Mouse (Mus musculus): ENCODE data around the gene Phf23.
A peak's percentile ranks its signal among the peaks of the same experiment; 100 is the strongest.
"Not testable (repeated sequence)": the region's sequence is repeated elsewhere in the genome, so short reads cannot be mapped to it uniquely, and the experiment has no call there.

Phf23 gene

DNA sequence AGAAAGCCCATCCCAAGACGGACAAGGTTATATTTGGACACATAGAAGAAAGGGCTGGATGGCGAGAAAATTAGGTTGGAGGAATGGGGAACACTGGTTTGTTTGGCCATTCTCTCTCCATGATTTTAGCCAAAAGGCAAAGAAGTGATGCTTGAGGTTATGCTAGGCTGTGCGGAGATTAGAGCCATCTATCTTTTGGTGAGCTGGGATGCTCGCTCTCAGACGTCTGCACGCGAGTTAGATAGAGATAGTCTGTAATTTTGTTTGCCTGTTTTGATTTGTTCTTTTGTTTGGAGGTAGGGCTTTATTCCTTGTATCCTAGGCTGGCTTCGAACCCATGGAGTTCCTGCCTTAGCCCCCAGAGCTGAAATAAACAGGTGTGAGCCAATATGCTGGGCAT is 5.6 kb downstream of the Phf23 start:
- no peak for DNase-seq

DNA sequence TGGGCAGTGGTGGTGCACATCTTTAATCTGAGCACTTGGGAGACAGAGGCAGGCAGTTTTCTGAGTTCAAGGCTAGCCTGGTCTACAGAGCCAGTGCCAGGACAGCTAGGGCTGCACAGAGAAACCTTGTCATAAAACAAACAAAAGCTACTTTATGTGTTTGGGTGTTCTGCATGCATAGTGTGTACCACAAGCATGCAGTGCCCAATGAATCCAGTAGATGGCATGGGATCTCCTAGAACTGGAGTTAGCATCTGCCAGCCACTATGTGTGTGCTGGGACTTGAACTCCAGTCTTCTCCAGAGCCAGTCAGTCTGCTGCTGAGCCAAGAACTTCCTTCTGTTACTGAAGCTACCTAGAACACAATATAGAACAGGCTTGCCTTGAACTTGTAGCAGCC is 6.3 kb downstream of the Phf23 start:
- peak; percentile 67 for DNase-seq

DNA sequence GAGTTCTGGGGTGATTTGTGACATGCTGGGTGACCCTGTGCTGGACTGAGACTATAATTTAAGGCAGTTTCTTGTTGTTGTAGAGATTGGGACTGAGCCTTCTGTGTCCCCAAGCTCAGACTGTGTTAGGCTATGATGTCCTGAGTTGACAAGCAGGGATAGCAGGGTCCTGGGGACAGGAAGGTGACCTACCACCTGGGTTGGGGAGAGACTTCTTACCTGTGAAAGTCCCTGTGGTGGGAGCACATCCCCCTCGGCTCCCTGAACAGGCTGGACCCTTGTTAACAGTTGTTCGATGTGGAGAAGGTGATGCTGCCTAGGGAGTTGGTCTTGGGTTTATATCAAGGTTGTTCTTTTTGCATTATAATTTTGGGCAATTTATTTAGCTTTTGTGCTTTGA is 6.9 kb downstream of the Phf23 start:
- no peak for DNase-seq

DNA sequence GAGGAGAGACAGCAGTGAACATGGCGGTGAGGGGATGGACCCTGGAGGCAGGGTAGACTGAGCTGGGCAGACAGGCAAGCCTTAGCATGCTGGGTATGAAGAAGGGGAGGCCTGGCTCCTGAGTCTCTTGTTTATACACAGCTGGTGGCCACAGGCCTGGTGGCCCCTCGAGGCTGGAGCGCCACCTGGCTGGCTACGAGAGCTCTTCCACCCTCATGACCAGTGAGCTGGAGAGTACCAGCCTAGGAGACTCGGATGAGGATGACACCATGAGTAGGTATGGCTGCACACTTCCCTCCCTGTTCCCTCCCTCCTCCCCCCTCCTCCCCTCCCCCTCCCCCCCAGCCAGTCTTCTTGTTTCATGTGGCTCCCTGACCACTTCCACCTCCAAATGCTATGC is 9.9 kb downstream of the Phf23 start:
- no peak for DNase-seq

DNA sequence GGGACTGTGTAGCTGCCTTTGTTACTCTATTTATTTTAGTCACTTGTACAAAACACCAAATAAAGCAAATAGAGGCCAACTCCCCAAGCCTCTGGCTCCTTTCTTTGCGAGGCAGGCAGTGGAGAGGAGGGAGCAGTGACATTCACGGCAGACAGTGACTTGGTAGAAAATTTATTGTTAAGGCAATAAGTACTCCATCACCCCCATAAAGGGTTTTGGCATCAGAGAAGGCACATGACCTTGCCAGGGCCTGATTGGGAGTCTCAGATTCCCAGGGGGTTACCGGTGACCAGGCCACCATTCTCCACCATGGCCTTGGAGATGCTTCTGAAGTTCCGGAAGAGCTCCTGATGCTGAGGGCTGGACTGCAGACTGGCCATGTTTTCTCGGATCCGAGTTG is 14.5 kb downstream of the Phf23 start:
- no peak for DNase-seq

DNA sequence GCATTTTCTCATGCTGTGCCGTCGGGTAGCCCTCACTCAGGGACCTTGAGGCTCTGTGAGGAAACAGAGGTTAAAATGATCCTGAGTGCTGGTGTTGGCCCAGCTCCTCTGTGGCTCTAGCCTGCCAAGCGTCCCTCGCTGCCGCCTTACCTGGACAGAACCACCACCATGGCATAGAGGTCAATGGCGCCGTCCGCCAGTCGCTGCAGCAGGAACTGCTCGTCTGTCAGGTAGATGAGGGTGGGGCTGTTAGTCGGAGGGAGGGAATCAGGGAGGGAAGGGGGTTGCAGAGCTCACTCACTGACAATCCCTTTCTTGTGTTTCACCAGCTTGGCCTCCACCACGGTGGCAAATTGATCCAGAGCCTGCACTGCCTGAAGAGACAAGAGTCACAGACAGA is 15.0 kb downstream of the Phf23 start:
- peak; percentile 11 for DNase-seq

DNA sequence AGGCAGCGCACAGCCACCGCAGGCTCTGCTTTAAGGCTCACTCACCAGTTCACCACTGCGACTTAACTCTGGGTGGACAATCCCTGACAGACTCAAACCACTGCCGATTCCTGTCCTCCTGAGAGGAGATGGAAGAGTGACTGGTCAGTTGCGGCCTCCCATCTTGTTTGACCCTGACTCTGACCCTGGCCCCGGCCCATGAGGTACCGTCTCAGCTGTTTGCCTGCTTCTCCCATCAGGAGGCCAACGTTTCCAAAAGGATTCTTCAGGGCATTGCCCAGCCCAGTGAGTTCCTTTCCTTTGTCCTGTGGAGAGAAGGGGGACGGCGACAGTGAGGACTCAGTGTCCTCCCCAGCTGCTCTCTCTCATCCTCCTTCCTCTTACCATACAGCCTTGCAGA is 15.4 kb downstream of the Phf23 start:
- no peak for DNase-seq

DNA sequence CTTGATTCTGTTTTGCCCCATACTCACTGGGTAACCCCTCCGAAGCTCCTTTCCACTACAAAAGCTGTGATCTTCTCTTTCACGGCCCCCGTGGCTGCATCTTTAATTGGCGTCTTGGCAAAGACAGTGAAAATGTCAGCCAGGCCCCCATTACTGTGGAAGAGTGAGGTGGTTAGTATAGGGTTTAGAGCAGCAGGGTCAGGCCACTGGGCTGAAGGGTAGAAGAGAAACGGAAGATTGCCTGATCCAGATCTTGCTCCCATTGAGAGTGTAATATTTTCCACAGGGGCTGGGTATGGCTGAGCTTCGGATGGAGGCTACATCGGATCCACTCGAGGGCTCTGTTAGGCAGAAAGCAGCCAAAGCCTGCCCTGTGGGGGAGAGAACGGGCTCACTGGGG is 17.4 kb downstream of the Phf23 start:
- no peak for DNase-seq

DNA sequence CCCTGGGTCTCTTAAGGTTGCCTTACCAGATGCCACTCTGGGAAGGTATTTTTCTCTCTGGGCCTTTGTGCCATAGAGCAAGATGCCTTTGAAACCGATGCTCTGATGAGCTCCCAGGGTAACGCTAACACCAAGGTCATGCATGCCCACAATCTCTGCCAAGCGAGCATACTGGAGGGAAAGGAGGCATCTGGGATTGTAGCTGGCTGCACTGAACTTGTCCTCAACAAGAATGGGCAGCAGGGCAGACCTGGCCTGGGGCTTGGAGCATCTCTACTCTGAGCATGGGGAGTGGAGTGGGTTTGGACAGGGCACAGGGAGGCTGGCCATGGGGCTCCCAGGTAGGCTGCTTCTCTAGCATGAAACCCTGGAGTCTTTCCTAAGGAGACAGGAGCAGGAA is 17.8 kb downstream of the Phf23 start:
- peak; percentile 6 for DNase-seq

DNA sequence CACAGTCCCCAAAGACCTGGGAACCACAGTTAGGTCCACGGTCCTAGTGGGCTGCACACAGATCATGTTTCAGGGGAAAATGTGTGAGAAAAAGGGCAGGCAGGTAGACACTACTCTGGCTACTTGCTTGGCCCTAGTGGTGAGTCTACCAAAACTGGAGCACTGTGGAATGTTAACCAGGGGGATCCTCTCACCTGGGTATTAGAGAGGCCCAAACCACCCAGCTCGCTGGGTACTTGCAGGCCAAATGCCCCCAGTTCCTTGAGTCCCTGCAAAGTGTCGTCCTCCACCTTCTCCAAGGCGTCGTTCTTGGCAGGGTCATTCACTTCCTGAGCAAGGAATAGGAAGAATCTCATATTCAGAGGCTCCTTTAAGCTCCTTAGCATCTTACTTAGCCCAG is 18.5 kb downstream of the Phf23 start:
- DNase-seq = peak; percentile 9

DNA sequence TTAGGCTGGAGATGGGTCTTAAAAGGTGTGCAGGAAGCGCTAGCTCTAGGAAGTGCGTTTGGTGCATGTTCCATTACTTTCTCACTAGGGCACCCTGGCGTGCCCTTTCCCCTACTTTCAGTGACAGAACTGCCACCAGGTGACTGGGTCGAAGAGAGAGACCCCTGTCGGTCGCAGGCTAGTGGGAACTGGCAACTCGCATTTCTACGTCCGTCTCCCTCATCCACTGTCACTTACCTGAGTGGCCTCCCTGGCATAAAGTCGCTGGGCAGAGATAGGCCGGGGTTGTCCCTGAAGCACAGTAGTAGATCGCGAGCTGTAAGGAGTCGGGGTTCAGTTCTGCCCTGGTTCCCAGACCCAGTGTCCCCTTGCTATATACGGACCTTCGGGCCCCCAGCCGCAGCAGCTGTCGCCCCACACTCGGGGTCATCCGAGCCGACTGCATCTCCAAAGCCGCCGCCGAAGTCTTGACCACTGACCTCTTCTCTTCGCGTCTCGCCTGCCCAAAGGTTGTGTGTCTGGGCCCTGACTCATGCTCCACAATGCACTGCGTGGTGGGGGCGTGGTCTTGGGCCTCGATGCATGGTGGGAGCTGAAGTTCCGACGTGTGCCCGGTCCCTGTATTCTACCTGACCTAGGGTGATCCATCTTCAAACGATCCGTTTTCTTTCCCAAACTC is 19.4 kb downstream of the Phf23 start, which contains the start of gene Acadvl:
TSS of gene Acadvl (minus strand) at position 532 of the 679 bp plus-strand sequence.
- DNase-seq = peak; percentile 94

DNA sequence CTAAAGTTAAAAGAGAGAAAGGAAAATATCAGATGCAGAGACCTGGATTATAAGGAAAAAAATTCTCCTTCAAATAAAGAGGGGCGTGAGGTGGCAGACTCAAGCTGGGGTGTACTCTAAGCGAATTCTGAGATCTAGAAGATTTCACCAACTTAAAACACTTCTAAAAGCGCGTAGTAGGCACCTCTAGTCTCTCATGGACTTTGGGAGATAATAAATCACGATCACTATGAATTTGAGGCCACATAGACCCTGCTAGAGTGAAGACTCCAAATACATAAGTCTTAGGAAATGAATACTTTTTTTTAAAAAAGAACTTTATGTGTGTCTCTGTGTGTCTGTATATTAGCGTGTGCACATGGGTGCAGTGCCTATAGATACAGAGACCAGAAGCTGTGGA is 20.1 kb downstream of the Phf23 start:
- DNase-seq = no peak

DNA sequence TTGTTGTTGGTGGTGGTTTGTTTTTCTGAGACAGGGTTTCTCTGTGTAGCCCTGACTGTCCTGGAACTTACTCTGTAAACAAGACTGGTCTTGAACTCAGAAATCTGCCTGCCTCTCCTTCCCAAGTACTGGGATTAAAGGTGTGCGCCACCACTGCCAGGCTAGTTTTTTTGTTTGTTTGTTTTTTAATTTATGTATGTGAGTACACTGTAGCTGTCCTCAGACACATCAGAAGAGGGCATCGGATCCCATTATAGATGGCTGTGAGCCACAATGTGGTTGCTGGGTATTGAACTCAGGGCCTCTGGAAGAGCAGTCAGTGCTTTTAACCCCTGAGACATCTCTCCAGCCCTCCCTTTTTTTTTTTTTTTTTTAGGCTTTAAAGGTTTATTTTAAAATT is 20.6 kb downstream of the Phf23 start:
- DNase-seq = not testable (repeated sequence)

DNA sequence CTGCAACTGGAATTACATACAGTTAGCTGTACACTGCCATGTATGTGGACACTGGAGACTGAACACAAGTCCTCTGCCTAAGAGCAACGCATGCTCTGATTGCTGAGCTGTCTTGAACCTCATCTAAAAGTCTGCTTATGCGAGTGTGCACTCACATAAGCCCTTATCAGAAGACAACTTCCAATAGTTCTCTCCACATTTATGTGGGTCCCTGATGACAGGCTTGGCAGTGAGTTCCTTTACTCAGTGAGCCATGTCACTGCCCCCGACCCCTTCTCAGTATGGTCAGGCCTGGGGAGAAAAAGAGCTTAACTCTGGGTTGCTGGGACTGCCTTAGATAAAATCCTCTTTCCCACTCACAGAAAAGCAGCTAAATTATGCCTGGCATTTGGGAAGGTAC is 21.1 kb downstream of the Phf23 start, which contains the start of gene Dlg4:
TSS of gene Dlg4 (plus strand) at position 274 of the 400 bp plus-strand sequence.
- DNase-seq = no peak

DNA sequence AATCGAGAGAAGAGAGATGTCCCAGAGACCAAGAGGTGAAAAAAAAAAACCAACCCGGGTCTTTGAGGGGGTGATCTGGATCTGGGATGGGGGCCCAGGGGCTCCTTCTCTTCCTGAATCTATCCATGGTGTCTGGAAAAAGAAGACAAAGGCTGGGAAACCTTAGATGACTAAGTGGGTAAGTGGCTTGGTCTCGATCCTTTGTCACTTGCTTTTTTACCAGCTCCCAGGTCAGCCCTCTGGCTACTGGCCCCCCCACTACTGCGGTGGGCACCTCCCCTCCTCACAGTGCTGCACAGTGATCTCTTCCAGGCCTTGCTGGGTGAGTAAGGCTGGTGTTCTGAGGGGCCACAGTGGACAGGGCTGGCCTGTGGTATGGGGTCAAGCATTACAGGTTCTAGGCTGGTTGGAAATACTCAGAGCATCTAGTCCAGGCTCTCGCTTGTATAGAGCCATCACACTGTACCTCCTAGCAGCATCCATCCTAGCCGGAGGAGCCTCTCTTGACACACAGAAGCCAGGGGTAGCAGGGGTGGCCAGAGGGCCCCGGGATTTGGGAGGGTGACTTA is 21.7 kb downstream of the Phf23 start:
- peak; percentile 13 for DNase-seq

DNA sequence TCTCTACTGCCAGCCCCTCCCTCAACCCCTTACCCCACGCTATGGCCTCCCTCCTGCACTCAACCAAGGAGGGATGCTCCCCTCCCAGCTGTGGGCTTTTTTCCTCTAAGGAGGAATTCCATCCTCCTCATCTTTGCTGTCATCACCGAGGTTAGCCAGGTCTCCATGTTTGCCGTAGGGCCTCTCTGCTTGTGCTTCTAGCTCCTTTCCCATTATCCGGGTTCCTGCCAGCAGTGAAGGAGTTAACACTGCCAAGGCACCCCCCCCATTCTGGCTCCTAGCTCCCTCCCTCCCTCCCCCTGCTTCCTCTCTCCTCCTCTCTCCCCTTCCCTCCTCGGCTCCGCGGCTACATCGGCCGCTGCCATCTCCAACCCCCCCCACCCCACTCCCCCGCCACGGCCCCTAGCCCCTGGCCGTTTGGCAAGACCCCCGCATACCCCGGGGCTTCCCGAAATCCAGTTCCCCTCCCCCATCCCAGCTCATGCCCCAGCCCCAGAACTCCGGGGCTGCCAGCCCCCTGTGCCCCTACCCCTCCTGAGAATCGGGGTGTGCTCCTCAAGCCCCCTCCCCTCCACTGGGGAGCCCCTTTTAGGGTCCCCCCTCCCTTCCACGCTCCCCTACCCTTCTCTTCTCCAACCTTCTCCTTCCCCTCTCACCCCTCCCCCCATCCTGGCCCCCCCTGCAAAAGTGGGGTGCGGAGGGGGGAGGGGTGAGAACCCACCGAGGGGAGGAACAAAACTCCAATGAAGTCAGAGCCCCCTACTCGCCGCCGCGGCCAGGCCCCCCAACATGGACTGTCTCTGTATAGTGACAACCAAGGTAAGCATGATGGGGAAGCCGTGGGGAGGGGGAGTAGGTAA is 22.8 kb downstream of the Phf23 start:
- peak; percentile 81 for DNase-seq

DNA sequence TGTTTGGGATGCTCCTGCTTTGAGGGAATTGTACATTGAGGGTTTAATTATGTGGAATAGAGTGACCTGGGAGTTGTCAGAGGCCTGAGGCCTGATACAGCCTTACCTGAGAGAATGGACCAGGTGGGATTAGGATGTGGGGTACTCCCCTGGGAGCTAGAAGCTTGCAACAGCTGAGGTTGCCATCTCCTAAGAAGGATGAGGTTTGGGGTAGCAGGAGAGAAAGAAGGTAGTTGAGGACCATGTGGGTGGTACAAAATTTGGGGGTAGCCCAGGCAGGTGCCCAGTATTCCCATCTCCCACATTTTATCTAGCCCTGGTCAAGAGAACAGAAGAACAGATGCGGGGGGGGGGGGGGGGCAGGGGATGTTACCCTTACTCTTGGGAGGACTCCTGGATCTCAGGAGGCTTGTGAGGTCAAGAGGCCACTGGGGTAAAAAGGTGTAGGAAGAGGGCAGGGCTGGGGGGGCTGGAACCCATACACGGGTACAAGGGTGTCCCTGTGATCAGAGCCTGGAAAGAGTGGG is 24.0 kb downstream of the Phf23 start:
- DNase-seq = no peak

DNA sequence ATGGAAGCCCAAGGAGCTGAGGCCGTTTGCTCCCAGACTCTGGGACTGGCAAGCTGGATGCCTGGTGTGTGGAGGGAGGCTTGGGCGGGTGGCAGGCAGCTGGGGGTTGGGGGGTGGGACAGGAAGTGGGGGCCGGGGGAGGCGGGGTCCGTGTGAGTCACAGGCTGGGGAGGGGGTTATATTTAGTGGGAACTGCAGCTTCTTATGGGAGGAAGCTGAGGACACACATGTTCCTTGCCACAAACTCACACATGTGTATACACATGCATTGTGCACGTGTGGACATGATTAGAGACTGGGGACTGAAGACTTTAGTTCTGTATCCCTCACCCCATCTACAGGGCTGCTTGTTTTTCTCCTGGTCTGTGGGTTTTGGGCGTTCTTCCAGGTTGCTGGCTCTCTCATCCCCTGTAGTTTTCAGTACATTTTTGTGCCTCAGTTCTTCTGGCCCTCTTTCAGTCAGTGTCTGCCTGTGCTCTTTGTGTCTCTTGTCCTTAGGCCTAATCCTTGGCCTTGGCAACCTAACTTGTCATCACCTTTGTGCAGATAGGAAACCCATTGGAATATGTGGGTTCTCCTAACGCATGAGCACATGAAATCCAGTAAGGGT is 24.6 kb downstream of the Phf23 start:
- peak; percentile 39 for DNase-seq

DNA sequence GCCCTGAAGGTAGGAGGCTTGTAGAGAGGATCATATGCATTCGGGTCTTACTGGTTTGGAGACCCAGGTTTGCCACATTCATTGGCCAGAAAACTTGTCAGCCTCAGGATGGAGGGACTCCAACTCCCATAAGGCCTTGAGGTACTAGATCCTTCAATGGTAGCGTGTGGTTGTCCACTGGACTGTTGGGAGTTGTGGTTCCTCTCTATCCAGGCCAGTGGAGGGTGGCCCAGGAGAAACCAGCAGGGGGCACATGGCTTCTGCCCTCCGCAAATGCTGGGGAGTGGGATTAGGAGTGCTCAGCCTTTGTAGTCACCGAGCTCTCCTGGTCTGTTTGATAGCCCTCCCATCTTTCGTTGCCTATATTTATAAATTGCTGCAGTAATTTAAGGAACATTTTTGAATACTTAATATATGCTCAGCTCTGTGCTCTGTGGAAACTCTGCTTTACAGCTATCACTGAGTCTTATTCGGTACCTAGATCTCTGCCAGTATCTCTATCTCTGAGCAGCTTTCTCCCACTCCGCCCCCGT is 25.2 kb downstream of the Phf23 start:
- DNase-seq = peak; percentile 82

DNA sequence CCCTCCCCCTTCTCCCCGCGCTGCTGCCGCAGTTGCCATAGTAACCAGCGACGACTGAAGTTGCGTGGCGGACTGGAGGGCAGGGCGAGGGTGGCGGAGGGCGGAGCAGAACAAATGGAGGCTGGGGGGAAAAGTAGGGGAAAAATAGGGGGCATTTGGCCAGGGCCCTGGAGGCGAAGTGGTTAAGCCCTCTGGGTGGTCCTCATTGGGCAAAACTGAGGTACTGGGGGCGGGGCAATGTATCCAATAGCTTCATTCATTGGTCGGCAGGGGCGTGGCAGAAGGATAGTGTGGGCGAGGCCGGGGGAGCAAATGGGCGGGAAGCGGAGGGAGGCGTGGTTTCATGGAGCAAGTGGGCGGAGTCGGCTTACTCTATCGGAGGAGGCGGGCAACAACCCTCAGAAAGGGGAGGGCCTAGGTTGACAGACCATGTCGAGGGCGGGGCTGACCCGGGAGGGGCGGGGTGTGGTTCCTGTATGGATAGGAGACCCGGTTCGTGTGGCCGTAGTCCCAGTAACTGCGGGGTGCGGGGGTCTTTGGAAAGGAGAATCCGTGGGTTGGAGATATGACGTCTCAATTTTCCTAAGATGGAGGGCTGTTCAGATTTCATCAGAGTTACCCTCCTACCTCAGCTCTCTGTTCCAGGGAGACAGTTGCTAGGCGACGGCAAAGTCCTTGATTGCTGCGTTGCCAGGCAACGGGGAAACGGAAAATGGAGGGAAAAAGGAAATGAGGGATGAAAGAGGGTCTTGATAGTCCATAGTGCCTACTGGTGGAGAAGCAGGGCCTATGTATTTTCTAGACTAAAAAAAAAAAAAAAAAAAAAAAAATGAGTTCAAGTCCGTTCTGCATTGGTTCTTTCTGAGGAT is 25.9 kb downstream of the Phf23 start:
- peak; percentile 99 for DNase-seq

DNA sequence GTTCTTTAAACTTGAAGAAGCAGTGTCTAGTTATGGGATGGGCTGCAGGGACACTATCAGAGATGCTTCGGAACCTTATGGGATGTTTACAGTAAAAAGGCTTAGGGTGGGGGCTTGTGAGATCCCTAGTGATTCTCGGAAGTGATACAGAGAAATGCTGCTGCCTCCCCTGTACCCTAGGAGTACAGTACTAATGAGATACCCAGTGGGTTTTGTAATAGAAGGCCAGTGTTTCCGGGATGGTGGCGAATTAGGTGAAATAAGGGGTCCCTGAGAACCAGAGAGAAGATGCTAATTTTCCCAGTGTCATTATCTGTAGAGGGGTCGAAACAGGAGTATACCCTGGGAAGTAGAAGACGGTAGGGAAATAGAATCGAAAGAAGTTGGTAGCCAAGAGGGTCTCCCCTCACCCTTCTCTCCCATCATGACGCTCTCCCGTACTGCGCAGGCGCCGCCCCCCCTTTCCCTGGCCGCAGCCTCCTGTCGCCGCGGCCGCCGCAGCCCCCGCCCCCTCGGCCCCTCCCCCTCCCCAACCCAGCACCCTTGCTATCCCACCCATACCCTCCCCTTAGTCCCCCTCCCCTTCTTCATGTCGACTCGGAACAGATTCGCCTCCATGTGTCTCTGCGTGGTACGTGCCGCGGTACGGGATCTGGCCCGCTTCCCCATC is 28.0 kb downstream of the Phf23 start:
- peak; percentile 69 for DNase-seq
